Mouse (Mus musculus): ENCODE data around the gene Nhlrc2. TPM values are rescaled to one million over a fixed set of nuclear protein-coding genes. Genes with fewer than 3 reads are reported as not detected.

Gene Nhlrc2
- polyA plus RNA-seq, 1 experiment: 4.6 TPM

GRCm38 (mm10) chr19:56614131-56614530 is 66.1 kb downstream of the Nhlrc2 start:
- TF ChIP-seq FLI1 (IDR thresholded peaks at IDR 0.05; ENCODE audit: low read length) (no peak), GATA1 (IDR thresholded peaks at IDR 0.05; ENCODE audit: borderline replicate concordance, low read length) (no peak)
- Histone ChIP-seq H3K4me1 (peaks cover 27% of the 10 kb centered on the region), H3K4me3 (replicated peaks) (no peak overlapping the region), H3K36me3 (replicated peaks; ENCODE audit: low read length) (no peaks in the 10 kb centered on the region), H3K9me3 (peaks cover 9% of the 10 kb centered on the region), H3K27me3 (replicated peaks) (peaks cover 38% of the 10 kb centered on the region)

GRCm38 (mm10) chr19:56618845-56619244 is 70.8 kb downstream of the Nhlrc2 start:
- Histone ChIP-seq H3K36me3 (replicated peaks; ENCODE audit: low read length) (no peaks in the 10 kb centered on the region), H3K4me3 (replicated peaks) (no peak overlapping the region), H3K9me3 (peaks cover 16% of the 10 kb centered on the region), H3K4me1 (peaks cover 14% of the 10 kb centered on the region; the same call in 1 of the 2 replicates), H3K27me3 (replicated peaks) (peaks cover 54% of the 10 kb centered on the region)
- TF ChIP-seq GATA1 (IDR thresholded peaks at IDR 0.05; ENCODE audit: borderline replicate concordance, low read length) (no peak), FLI1 (IDR thresholded peaks at IDR 0.05; ENCODE audit: low read length) (no peak)

- Histone ChIP-seq H3K36me3 (replicated peaks; ENCODE audit: low read length) (no peaks in the 10 kb centered on the region), H3K4me1 (peaks cover 14% of the 10 kb centered on the region; the same call in 1 of the 2 replicates), H3K4me3 (replicated peaks) (no peak overlapping the region), H3K27me3 (replicated peaks) (peaks cover 58% of the 10 kb centered on the region), H3K9me3 (peaks cover 20% of the 10 kb centered on the region)
- no peak for TF ChIP-seq GATA1 (IDR thresholded peaks at IDR 0.05; ENCODE audit: borderline replicate concordance, low read length)
- TF ChIP-seq FLI1 (IDR thresholded peaks at IDR 0.05; ENCODE audit: low read length): no peak
Observed at GRCm38 (mm10) chr19:56619546-56619945, 71.5 kb downstream of the Nhlrc2 start.

- Histone ChIP-seq H3K9me3 (peaks cover 20% of the 10 kb centered on the region), H3K4me1 (peaks cover 14% of the 10 kb centered on the region; the same call in 1 of the 2 replicates), H3K4me3 (replicated peaks) (no peak overlapping the region), H3K27me3 (replicated peaks) (peaks cover 52% of the 10 kb centered on the region), H3K36me3 (replicated peaks; ENCODE audit: low read length) (no peaks in the 10 kb centered on the region)
- no peak for TF ChIP-seq FLI1 (IDR thresholded peaks at IDR 0.05; ENCODE audit: low read length)
Observed at GRCm38 (mm10) chr19:56621876-56622275, 73.8 kb downstream of the Nhlrc2 start.

GRCm38 (mm10) chr19:56627881-56628472 is 79.9 kb downstream of the Nhlrc2 start:
- Histone ChIP-seq H3K27me3 (replicated peaks) (peaks cover 57% of the 10 kb centered on the region), H3K9me3 (peaks cover 11% of the 10 kb centered on the region), H3K4me3 (replicated peaks) (no peak overlapping the region), H3K36me3 (replicated peaks; ENCODE audit: low read length) (no peaks in the 10 kb centered on the region), H3K4me1 (peaks cover 17% of the 10 kb centered on the region)
- no peak for TF ChIP-seq FLI1 (IDR thresholded peaks at IDR 0.05; ENCODE audit: low read length)
- TF ChIP-seq GATA1 (IDR thresholded peaks at IDR 0.05; ENCODE audit: borderline replicate concordance, low read length): no peak

GRCm38 (mm10) chr19:56629647-56630046 is 81.6 kb downstream of the Nhlrc2 start:
- H3K4me3 ChIP-seq (replicated peaks): no peak overlapping the region
- TF ChIP-seq FLI1 (IDR thresholded peaks at IDR 0.05; ENCODE audit: low read length) (no peak), GATA1 (IDR thresholded peaks at IDR 0.05; ENCODE audit: borderline replicate concordance, low read length) (no peak)
- no peaks in the 10 kb centered on the region for H3K36me3 ChIP-seq (replicated peaks; ENCODE audit: low read length)
- H3K4me1 ChIP-seq: peaks cover 17% of the 10 kb centered on the region
- peaks cover 53% of the 10 kb centered on the region for H3K27me3 ChIP-seq (replicated peaks)
- no peaks in the 10 kb centered on the region for H3K9me3 ChIP-seq

- no peaks in the 10 kb centered on the region for H3K36me3 ChIP-seq (replicated peaks; ENCODE audit: low read length)
- TF ChIP-seq FLI1 (IDR thresholded peaks at IDR 0.05; ENCODE audit: low read length) (no peak), GATA1 (IDR thresholded peaks at IDR 0.05; ENCODE audit: borderline replicate concordance, low read length) (no peak)
- H3K27me3 ChIP-seq (replicated peaks): peaks cover 47% of the 10 kb centered on the region
- peak overlapping the region; percentile 83 for H3K4me3 ChIP-seq (replicated peaks)
- H3K9me3 ChIP-seq: no peaks in the 10 kb centered on the region
- peaks cover 17% of the 10 kb centered on the region for H3K4me1 ChIP-seq
Observed at GRCm38 (mm10) chr19:56631017-56631416, 83.0 kb downstream of the Nhlrc2 start.

GRCm38 (mm10) chr19:56631451-56631901 is 83.4 kb downstream of the Nhlrc2 start:
- Histone ChIP-seq H3K4me1 (peaks cover 17% of the 10 kb centered on the region), H3K9me3 (peaks cover 4% of the 10 kb centered on the region; the same call in 1 of the 2 replicates), H3K36me3 (replicated peaks; ENCODE audit: low read length) (no peaks in the 10 kb centered on the region), H3K4me3 (replicated peaks) (peak overlapping the region; percentile 83), H3K27me3 (replicated peaks) (peaks cover 47% of the 10 kb centered on the region)
- no peak for TF ChIP-seq FLI1 (IDR thresholded peaks at IDR 0.05; ENCODE audit: low read length)
- no peak for TF ChIP-seq GATA1 (IDR thresholded peaks at IDR 0.05; ENCODE audit: borderline replicate concordance, low read length)

GRCm38 (mm10) chr19:56637035-56637683 is 89.1 kb downstream of the Nhlrc2 start:
- TF ChIP-seq GATA1 (IDR thresholded peaks at IDR 0.05; ENCODE audit: borderline replicate concordance, low read length) (no peak), FLI1 (IDR thresholded peaks at IDR 0.05; ENCODE audit: low read length) (no peak)
- H3K9me3 ChIP-seq: peaks cover 33% of the 10 kb centered on the region
- no peaks in the 10 kb centered on the region for H3K4me1 ChIP-seq
- H3K4me3 ChIP-seq (replicated peaks): no peak overlapping the region
- peaks cover 37% of the 10 kb centered on the region for H3K27me3 ChIP-seq (replicated peaks)
- H3K36me3 ChIP-seq (replicated peaks; ENCODE audit: low read length): no peaks in the 10 kb centered on the region

- Histone ChIP-seq H3K27me3 (replicated peaks) (peaks cover 32% of the 10 kb centered on the region), H3K36me3 (replicated peaks; ENCODE audit: low read length) (no peaks in the 10 kb centered on the region), H3K4me1 (no peaks in the 10 kb centered on the region), H3K4me3 (replicated peaks) (no peak overlapping the region), H3K9me3 (peaks cover 36% of the 10 kb centered on the region)
- TF ChIP-seq GATA1 (IDR thresholded peaks at IDR 0.05; ENCODE audit: borderline replicate concordance, low read length): no peak
- no peak for TF ChIP-seq FLI1 (IDR thresholded peaks at IDR 0.05; ENCODE audit: low read length)
Observed at GRCm38 (mm10) chr19:56637684-56638049, 89.6 kb downstream of the Nhlrc2 start.
